Mouse (Mus musculus): Measurements from ENCODE around the gene Aste1. TPM values are rescaled to one million over a fixed set of nuclear protein-coding genes. Genes with fewer than 3 reads are reported as not detected.

The Aste1 gene
- polyA plus RNA-seq, 1 experiment from 2014 or later, result 11.1 TPM

DNA sequence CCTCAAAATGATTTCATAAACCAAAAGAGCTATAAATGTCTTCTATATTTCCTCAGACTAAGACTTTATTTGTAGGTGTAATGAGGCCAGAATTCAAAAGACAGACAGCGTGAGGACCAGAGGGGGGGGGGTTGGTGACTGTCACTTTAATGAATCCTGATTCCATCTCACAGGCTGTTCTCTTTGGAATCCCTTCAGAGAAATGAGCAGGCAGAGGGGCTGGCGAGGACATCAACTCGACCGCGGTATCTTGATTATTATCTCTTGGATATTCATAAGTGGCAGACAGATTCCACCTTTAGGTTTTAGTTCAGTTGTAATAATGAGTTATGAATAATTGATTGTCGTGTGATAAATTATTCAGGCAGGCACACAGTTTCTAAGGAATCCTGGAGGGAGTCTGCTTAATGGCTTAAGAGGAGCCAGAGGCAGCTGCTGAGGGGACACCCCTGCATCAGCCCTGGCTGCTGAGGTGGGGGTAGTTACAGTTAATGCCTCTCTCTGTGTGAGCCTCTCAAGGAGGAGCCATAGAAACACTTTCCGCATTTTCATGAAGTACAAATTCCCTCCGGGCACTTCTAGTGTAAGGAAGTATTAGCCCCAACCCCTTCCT is 15.6 kb upstream of the Aste1 start:
- H3K27ac ChIP-seq, result no peak overlapping the region
- H3K27me3 ChIP-seq (replicated peaks), result no peaks in the 10 kb centered on the region
- no peak overlapping the region for H3K4me3 ChIP-seq (replicated peaks)
- H3K9ac ChIP-seq, result no peak overlapping the region
- no peaks in the 10 kb centered on the region for H3K9me3 ChIP-seq
- no peaks in the 10 kb centered on the region for H3K4me1 ChIP-seq
- H3K36me3 ChIP-seq, result no peaks in the 10 kb centered on the region
- H3K4me2 ChIP-seq, result no peak overlapping the region
- ATAC-seq (ENCODE audit: insufficient read depth, low FRiP score, low read depth), result no peak
- 79% methylated on average over 8 of the region's 8 CpGs for WGBS

DNA sequence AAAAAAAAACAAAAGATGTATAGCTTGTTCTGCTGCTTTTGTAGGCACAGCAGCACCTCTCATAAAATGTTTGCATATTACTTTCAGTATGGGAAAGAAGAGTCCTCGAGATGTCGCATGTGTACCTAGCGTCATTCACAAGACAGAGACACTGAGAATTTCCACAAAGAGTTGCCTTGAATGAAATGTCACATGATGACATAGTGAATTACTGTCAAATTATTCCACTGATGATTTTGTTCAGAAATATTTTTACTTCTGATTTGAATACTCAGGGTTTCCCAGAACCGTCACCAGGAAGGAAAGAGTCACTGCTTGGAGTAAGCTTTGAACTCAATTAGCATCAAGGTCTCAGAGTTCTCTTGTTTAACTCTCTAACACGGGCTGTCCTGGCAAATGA is 7.8 kb upstream of the Aste1 start:
- Histone ChIP-seq H3K27ac (no peak overlapping the region), H3K4me2 (no peak overlapping the region), H3K27me3 (replicated peaks) (no peaks in the 10 kb centered on the region), H3K36me3 (no peaks in the 10 kb centered on the region), H3K9me3 (no peaks in the 10 kb centered on the region), H3K9ac (no peak overlapping the region), H3K4me1 (no peaks in the 10 kb centered on the region), H3K4me3 (replicated peaks) (no peak overlapping the region)
- 76% methylated on average over 5 of the region's 5 CpGs for WGBS
- ATAC-seq (ENCODE audit: insufficient read depth, low FRiP score, low read depth), result no peak

DNA sequence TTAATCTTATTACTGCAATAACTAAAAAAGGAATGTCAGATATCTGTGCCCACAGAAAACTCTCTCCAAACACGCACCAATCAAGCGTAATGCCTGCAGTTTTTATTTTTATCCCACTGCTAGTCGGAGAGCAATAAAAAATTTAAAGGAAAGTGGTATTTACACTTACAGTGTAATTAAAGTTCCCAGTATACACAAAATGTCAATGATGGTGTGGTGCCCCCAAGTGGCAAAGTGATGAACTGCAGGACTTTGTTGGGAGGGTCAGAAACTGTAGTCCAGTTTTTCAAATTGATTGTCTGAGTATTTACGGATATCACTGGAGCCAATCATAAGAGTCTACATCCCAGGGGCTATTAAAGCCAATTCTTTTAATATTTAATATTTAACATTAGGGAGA is 5.9 kb upstream of the Aste1 start:
- Histone ChIP-seq H3K27me3 (replicated peaks) (no peaks in the 10 kb centered on the region), H3K4me2 (no peak overlapping the region), H3K9me3 (no peaks in the 10 kb centered on the region), H3K27ac (no peak overlapping the region), H3K4me1 (no peaks in the 10 kb centered on the region), H3K9ac (no peak overlapping the region), H3K36me3 (no peaks in the 10 kb centered on the region), H3K4me3 (replicated peaks) (no peak overlapping the region)
- ATAC-seq (ENCODE audit: insufficient read depth, low FRiP score, low read depth), result no peak
- WGBS, result 8% methylated on average over 4 of the region's 4 CpGs

DNA sequence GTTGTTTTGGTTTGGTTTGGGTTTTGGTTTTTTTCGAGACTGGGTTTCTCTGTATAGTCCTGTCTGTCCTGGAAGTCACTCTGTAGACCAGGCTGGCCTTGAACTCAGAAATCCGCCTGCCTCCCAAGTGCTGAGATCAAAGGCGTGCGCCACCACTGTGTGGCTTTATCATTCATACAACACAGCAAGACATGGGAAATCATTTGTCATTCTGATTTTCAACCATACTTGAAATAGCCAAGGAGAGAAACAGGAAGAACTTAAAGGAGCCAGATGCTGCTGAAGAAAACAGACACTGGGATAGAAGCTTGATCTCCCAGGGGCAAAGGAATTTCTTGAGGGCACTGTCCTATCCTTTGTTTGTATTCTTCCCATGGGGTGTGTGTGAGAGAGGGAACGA is 4.6 kb upstream of the Aste1 start:
- Histone ChIP-seq H3K4me3 (replicated peaks) (no peak overlapping the region), H3K4me1 (no peaks in the 10 kb centered on the region), H3K27ac (no peak overlapping the region), H3K27me3 (replicated peaks) (no peaks in the 10 kb centered on the region), H3K9me3 (no peaks in the 10 kb centered on the region), H3K36me3 (no peaks in the 10 kb centered on the region), H3K9ac (no peak overlapping the region), H3K4me2 (no peak overlapping the region)
- no peak for ATAC-seq (ENCODE audit: insufficient read depth, low FRiP score, low read depth)
- 70% methylated on average over 4 of the region's 5 CpGs for WGBS

DNA sequence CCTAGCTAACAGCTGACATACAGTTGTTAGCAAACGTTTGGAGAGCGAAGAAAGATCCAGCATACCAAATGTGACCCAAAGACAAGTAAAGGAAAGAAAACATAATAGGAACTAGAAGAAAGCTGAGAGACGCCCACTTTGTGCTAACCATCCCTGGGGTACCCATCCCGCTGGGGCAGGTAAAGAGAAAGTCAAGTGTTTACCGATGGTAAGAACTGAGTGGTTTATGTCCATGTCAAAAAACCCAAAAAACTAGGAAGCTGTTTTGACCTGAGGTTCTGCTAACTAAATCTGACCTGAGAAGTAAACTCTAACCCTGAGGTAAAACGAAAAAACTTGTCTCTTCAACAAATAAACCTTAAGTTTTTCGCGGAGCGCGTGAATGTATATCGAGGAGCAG is 472 bp upstream of the Aste1 start:
- no peaks in the 10 kb centered on the region for H3K9me3 ChIP-seq
- 13% methylated on average over 11 of the region's 11 CpGs for WGBS
- H3K36me3 ChIP-seq, result 0 out of 2 replicates have a peak, but pooled peaks cover 6% of the 10 kb centered on the region
- no peaks in the 10 kb centered on the region for H3K27me3 ChIP-seq (replicated peaks)
- H3K4me3 ChIP-seq (replicated peaks), result peak overlapping the region; percentile 60
- H3K27ac ChIP-seq, result no peak overlapping the region
- no peak for ATAC-seq (ENCODE audit: insufficient read depth, low FRiP score, low read depth)
- peak overlapping the region; percentile 64 for H3K4me2 ChIP-seq
- 0 out of 2 replicates have a peak, but pooled peaks cover 7% of the 10 kb centered on the region for H3K4me1 ChIP-seq
- H3K9ac ChIP-seq, result no peak overlapping the region

DNA sequence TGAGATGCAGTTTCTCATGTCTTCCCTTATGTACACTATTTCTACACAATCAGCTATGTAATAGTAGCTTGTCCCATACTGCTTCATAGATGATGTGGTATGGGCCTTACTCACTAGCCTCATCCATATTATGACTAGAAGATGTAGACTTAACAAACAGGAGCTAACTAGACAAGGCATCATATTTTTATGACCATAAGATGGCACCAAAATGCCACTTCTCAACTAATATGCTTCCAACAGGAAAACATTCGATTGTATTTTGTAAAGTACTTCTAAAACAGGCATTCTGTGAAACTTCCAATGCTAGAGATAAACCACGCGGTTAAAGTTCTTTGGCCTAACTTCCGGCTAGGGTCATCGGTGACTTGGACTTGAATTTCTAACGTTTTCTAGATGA is 13.4 kb downstream of the Aste1 start:
- Histone ChIP-seq H3K4me1 (no peaks in the 10 kb centered on the region), H3K4me3 (replicated peaks) (no peak overlapping the region), H3K9me3 (no peaks in the 10 kb centered on the region), H3K27me3 (replicated peaks) (no peaks in the 10 kb centered on the region), H3K27ac (no peak overlapping the region), H3K4me2 (no peak overlapping the region), H3K36me3 (0 out of 2 replicates have a peak, but pooled peaks cover 5% of the 10 kb centered on the region), H3K9ac (no peak overlapping the region)
- WGBS, result 88% methylated on average over 6 of the region's 6 CpGs
- ATAC-seq (ENCODE audit: insufficient read depth, low FRiP score, low read depth), result no peak

DNA sequence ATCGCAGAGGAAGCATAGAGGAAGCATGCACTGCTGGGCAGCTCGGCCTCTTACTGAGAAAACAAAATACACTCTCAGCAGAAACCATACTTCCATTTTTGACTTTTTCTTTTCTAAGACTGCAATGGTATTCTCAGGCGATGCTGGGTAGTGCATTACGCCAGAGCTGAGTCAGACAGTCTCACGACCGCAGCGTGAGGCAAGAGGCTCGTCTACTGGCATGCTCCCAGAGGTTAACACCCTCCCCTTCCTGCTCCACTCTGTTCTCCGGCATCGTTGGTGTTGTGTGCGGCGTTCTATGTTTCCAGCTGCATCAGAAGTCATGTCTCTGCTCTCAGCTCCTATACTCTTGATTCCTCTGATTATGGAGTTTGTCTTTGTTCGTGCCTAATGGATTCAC is 63.8 kb downstream of the Aste1 start:
- no peak overlapping the region for H3K9ac ChIP-seq
- H3K27ac ChIP-seq, result no peak overlapping the region
- no peaks in the 10 kb centered on the region for H3K9me3 ChIP-seq
- no peak for ATAC-seq (ENCODE audit: insufficient read depth, low FRiP score, low read depth)
- 89% methylated on average over 13 of the region's 13 CpGs for WGBS
- H3K4me3 ChIP-seq (replicated peaks), result no peak overlapping the region
- no peaks in the 10 kb centered on the region for H3K4me1 ChIP-seq
- peaks cover 20% of the 10 kb centered on the region; the same call in 1 of the 2 replicates for H3K36me3 ChIP-seq
- no peaks in the 10 kb centered on the region for H3K27me3 ChIP-seq (replicated peaks)
- H3K4me2 ChIP-seq, result no peak overlapping the region

DNA sequence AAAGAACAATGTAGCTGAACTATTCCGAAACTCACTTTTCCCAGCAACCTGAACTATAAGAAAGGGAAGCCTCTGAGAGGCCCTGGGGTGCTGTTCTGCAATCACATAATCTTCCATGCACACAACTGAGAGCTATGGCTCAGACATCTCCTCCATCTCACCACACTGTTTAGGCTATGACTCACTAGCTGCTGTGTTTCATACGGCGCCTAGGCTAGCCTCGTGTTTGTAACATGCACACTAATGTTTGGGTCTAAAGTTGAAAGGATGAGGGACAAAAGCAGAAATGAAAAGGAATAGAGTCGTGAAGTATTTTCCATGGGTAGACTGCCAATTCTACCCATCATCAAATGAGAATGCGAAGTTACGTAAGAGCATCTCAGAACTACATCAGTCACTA is 66.3 kb downstream of the Aste1 start:
- no peak for ATAC-seq (ENCODE audit: insufficient read depth, low FRiP score, low read depth)
- Histone ChIP-seq H3K9me3 (no peaks in the 10 kb centered on the region), H3K4me1 (no peaks in the 10 kb centered on the region), H3K36me3 (peaks cover 20% of the 10 kb centered on the region; the same call in 1 of the 2 replicates), H3K27me3 (replicated peaks) (no peaks in the 10 kb centered on the region), H3K4me3 (replicated peaks) (no peak overlapping the region), H3K27ac (no peak overlapping the region), H3K4me2 (no peak overlapping the region), H3K9ac (no peak overlapping the region)
- 88% methylated on average over 7 of the region's 7 CpGs for WGBS

Other genes with a start within 250 kb of the Aste1 start
- 0.27 and 0.28 TPM in 2 replicates for gene Nek11, start 132 bp downstream of the Aste1 start, polyA plus RNA-seq (2015; fragmentation: Nextera tagmentation; extraction: Ambion mirVana)
- 59.1 and 60.2 TPM in 2 replicates for gene Atp2c1, start 131.9 kb downstream of the Aste1 start, polyA plus RNA-seq (2015; fragmentation: Nextera tagmentation; extraction: Ambion mirVana)
- gene Pik3r4, start 247.6 kb downstream of the Aste1 start, polyA plus RNA-seq (2015; fragmentation: Nextera tagmentation; extraction: Ambion mirVana), result 17.2 and 19.7 TPM in 2 replicates

Measured in stomach, embryonic 15.5 days (tissue).